Mouse (Mus musculus) heart, postnatal 25 days (tissue): Measurements from ENCODE around the gene Lag3. TPM values are rescaled to one million over a fixed set of nuclear protein-coding genes. Genes with fewer than 3 reads are reported as not detected.

Experiments used
- DNase-seq: peaks from one replicate; pipeline ENCODE4 v3.0.0; 2022; ENCODE audit warnings: low spot score
- intact Hi-C: fragments of 180-260 bp; cut with DNase I; formaldehyde crosslinking; loops from one replicate; pipeline ENCODE4 v1.15.1; 2025
- total RNA-seq, 2 experiments: library from RNA; stranded (reverse); gene quantifications; 2 replicates each; pipeline ENCODE4 v1.2.3; 2021

Gene Lag3
- total RNA-seq, 2 experiments from 2014 or later = 0.34 to 0.83 TPM

GRCm38 (mm10) chr6:124921539-124921938, 10.0 kb upstream of the Lag3 start:
- intact Hi-C loops = no loop called here
- no peak for DNase-seq

GRCm38 (mm10) chr6:124920318-124921085, 9.0 kb upstream of the Lag3 start:
- intact Hi-C loops = no loop called here
- no peak for DNase-seq

GRCm38 (mm10) chr6:124919695-124920317, 8.3 kb upstream of the Lag3 start, which contains the start of gene Ptms:
TSS of gene Ptms (minus strand) at chr6:124920103.
- DNase-seq = peak; percentile 91
- intact Hi-C loops = loop anchor here (5.0 kb wide), 2 partner anchors 92 to 162 kb away; no protein-coding TSS in a partner anchor

- intact Hi-C loops = loop anchor here (5.0 kb wide), 2 partner anchors 93 to 163 kb away; no protein-coding TSS in a partner anchor
- no peak for DNase-seq
Observed at GRCm38 (mm10) chr6:124918890-124919627, 7.6 kb upstream of the Lag3 start.

- DNase-seq = no peak
- intact Hi-C loops = loop anchor here (5.0 kb wide), 2 partner anchors 94 to 164 kb away; no protein-coding TSS in a partner anchor
Observed at GRCm38 (mm10) chr6:124918331-124918690, 6.8 kb upstream of the Lag3 start.

GRCm38 (mm10) chr6:124917518-124918330, 6.2 kb upstream of the Lag3 start:
- intact Hi-C loops = loop anchor here (1.0 to 5.0 kb wide), 3 partner anchors 13 to 165 kb away; no protein-coding TSS in a partner anchor
- DNase-seq = peak; percentile 91

GRCm38 (mm10) chr6:124916695-124917517, 5.4 kb upstream of the Lag3 start:
- intact Hi-C loops = loop anchor here (1.0 to 5.0 kb wide), 3 partner anchors 13 to 165 kb away; no protein-coding TSS in a partner anchor
- peak; percentile 82 for DNase-seq

GRCm38 (mm10) chr6:124915942-124916694, 4.6 kb upstream of the Lag3 start:
- intact Hi-C loops = loop anchor here (5.0 kb wide), 2 partner anchors 96 to 166 kb away; no protein-coding TSS in a partner anchor
- DNase-seq = no peak

- no peak for DNase-seq
- intact Hi-C loops = loop anchor here (5.0 kb wide), 2 partner anchors 97 to 167 kb away; no protein-coding TSS in a partner anchor
Observed at GRCm38 (mm10) chr6:124915160-124915941, 3.8 kb upstream of the Lag3 start.

- intact Hi-C loops = no loop called here
- DNase-seq = no peak
Observed at GRCm38 (mm10) chr6:124914511-124914910, 3.0 kb upstream of the Lag3 start.

- intact Hi-C loops = no loop called here
- no peak for DNase-seq
Observed at GRCm38 (mm10) chr6:124913721-124914285, 2.3 kb upstream of the Lag3 start.

GRCm38 (mm10) chr6:124913214-124913613, 1.7 kb upstream of the Lag3 start:
- intact Hi-C loops = no loop called here
- DNase-seq = no peak

- no peak for DNase-seq
- intact Hi-C loops = no loop called here
Observed at GRCm38 (mm10) chr6:124910032-124910431, 1.5 kb downstream of the Lag3 start.

GRCm38 (mm10) chr6:124907767-124908166, 3.7 kb downstream of the Lag3 start:
- intact Hi-C loops = no loop called here
- no peak for DNase-seq

GRCm38 (mm10) chr6:124904991-124905860, 6.3 kb downstream of the Lag3 start:
- no peak for DNase-seq
- intact Hi-C loops = loop anchor here (1.0 to 5.0 kb wide), 2 partner anchors 127 to 179 kb away; no protein-coding TSS in a partner anchor
